Mouse (Mus musculus) hindbrain, embryonic 14.5 days (tissue): ENCODE measurements around the gene Cacna1b. TPM values are rescaled to one million over a fixed set of nuclear protein-coding genes. Genes with fewer than 3 reads are reported as not detected.

Experiments used
- ATAC-seq: fragments of 200-750 bp; cut with Nextera tagmentation; 2 replicates; pipeline ENCODE4 v1.8.0; 2017; ENCODE audit warnings: moderate number of reproducible peaks, mild to moderate bottlenecking, moderate TSS enrichment, moderate library complexity; ENCODE audit not compliant: low FRiP score
- DNase-seq: peaks from one replicate; pipeline ENCODE4 v3.0.0-alpha.2; 2015; ENCODE audit warnings: low spot score
- H3K27ac ChIP-seq: fragments of 300-500 bp; sonication (generic); 2 replicates; pipeline ENCODE4 v1.5.1; 2014; ENCODE audit warnings: mild to moderate bottlenecking, moderate library complexity
- H3K27me3 ChIP-seq: fragments of 300-500 bp; sonication (generic); 2 replicates; pipeline ENCODE4 v1.6.1; 2014; ENCODE audit warnings: mild to moderate bottlenecking, low read length, mixed read lengths; ENCODE audit not compliant: control insufficient read depth, insufficient read depth
- H3K36me3 ChIP-seq: fragments of 300-500 bp; sonication (generic); replicated peaks from 2 replicates; pipeline ENCODE4 v1.6.1; 2014; ENCODE audit not compliant: control insufficient read depth, insufficient read depth
- H3K4me1 ChIP-seq: fragments of 300-500 bp; sonication (generic); replicated peaks from 2 replicates; pipeline ENCODE4 v1.6.1; 2014; ENCODE audit warnings: antibody characterized with exemption, low read length, mixed read lengths; ENCODE audit not compliant: control insufficient read depth, insufficient read depth
- H3K4me2 ChIP-seq: fragments of 300-500 bp; sonication (generic); replicated peaks from 2 replicates; pipeline ENCODE4 v1.6.1; 2014; ENCODE audit warnings: mild to moderate bottlenecking, moderate library complexity
- H3K4me3 ChIP-seq: fragments of 300-500 bp; sonication (generic); replicated peaks from 2 replicates; pipeline ENCODE4 v1.5.1; 2014; ENCODE audit warnings: mild to moderate bottlenecking, low read length
- H3K9ac ChIP-seq: fragments of 300-500 bp; sonication (generic); 2 replicates; pipeline ENCODE4 v1.6.1; 2014
- H3K9me3 ChIP-seq: fragments of 300-500 bp; sonication (generic); 2 replicates; pipeline ENCODE4 v1.6.1; 2016; ENCODE audit warnings: low read length; ENCODE audit not compliant: control insufficient read depth
- WGBS: fragments of 180-500 bp; shearing (Covaris S2); extraction: QIAGEN DNeasy Blood & Tissue Kit; methylation state at CpG from one replicate; pipeline ENCODE4 v1.1.7; 2014; 5-methylcytosine and 5-hydroxymethylcytosine counted together
- polyA plus RNA-seq: library from polyadenylated mRNA; unstranded; fragments of >200 nt; fragmentation: Nextera tagmentation; extraction: Ambion mirVana; gene quantifications from 2 replicates; pipeline ENCODE4 v1.2.1, GENCODE M21; 2014

Gene Cacna1b
- polyA plus RNA-seq, 1 experiment from 2014 or later, result 17.9 TPM

GRCm38 (mm10) chr2:24702208-24702957 lies 60.6 kb downstream of the Cacna1b start:
- 90% methylated on average over 3 of the region's 3 CpGs for WGBS
- peaks cover 94% of the 10 kb centered on the region for H3K36me3 ChIP-seq
- no peak for ATAC-seq

GRCm38 (mm10) chr2:24697281-24697980 lies 65.5 kb downstream of the Cacna1b start:
- no peaks in the 10 kb centered on the region for H3K27me3 ChIP-seq
- peaks cover 87% of the 10 kb centered on the region for H3K36me3 ChIP-seq
- DNase-seq (no peak), ATAC-seq (no peak)
- H3K4me2 ChIP-seq, result no peak overlapping the region
- H3K9ac ChIP-seq, result no peak overlapping the region
- H3K4me1 ChIP-seq, result no peaks in the 10 kb centered on the region
- H3K27ac ChIP-seq, result no peak overlapping the region
- 91% methylated on average over 8 of the region's 8 CpGs for WGBS
- H3K4me3 ChIP-seq, result no peak overlapping the region
- no peaks in the 10 kb centered on the region for H3K9me3 ChIP-seq

More at GRCm38 (mm10) chr2:24702208-24702957, 60.6 kb downstream of the Cacna1b start:
- Histone ChIP-seq H3K9ac (no peak overlapping the region), H3K4me1 (no peaks in the 10 kb centered on the region), H3K4me3 (no peak overlapping the region), H3K9me3 (no peaks in the 10 kb centered on the region), H3K27me3 (no peaks in the 10 kb centered on the region), H3K4me2 (no peak overlapping the region), H3K27ac (no peak overlapping the region)
- no peak for DNase-seq

GRCm38 (mm10) chr2:24692371-24692770 lies 70.6 kb downstream of the Cacna1b start:
- H3K27me3 ChIP-seq, result no peaks in the 10 kb centered on the region
- peaks cover 80% of the 10 kb centered on the region for H3K36me3 ChIP-seq
- H3K4me2 ChIP-seq, result no peak overlapping the region
- no peak overlapping the region for H3K27ac ChIP-seq
- ATAC-seq (no peak), DNase-seq (no peak)
- 95% methylated on average over 2 of the region's 2 CpGs for WGBS
- no peak overlapping the region for H3K9ac ChIP-seq
- H3K9me3 ChIP-seq, result no peaks in the 10 kb centered on the region
- H3K4me3 ChIP-seq, result no peak overlapping the region
- H3K4me1 ChIP-seq, result no peaks in the 10 kb centered on the region

- Histone ChIP-seq H3K36me3 (peaks cover 82% of the 10 kb centered on the region), H3K9me3 (no peaks in the 10 kb centered on the region), H3K9ac (no peak overlapping the region), H3K27me3 (no peaks in the 10 kb centered on the region), H3K4me1 (no peaks in the 10 kb centered on the region), H3K4me3 (no peak overlapping the region), H3K4me2 (no peak overlapping the region), H3K27ac (no peak overlapping the region)
- WGBS, result 99% methylated on average over 2 of the region's 2 CpGs
- no peak for DNase-seq
- no peak for ATAC-seq
Measured at GRCm38 (mm10) chr2:24690356-24690755, 72.6 kb downstream of the Cacna1b start.

GRCm38 (mm10) chr2:24685347-24685746 lies 77.6 kb downstream of the Cacna1b start:
- H3K9me3 ChIP-seq, result no peaks in the 10 kb centered on the region
- no peak overlapping the region for H3K4me2 ChIP-seq
- peaks cover 83% of the 10 kb centered on the region for H3K36me3 ChIP-seq
- no peak overlapping the region for H3K27ac ChIP-seq
- WGBS, result 87% methylated on average over 5 of the region's 5 CpGs
- DNase-seq, result no peak
- no peak for ATAC-seq
- no peaks in the 10 kb centered on the region for H3K4me1 ChIP-seq
- no peak overlapping the region for H3K4me3 ChIP-seq
- no peak overlapping the region for H3K9ac ChIP-seq
- H3K27me3 ChIP-seq, result no peaks in the 10 kb centered on the region

- no peaks in the 10 kb centered on the region for H3K4me1 ChIP-seq
Measured at GRCm38 (mm10) chr2:24684796-24685195, 78.2 kb downstream of the Cacna1b start.

GRCm38 (mm10) chr2:24683266-24683665 lies 79.7 kb downstream of the Cacna1b start:
- H3K9me3 ChIP-seq, result no peaks in the 10 kb centered on the region
- H3K27me3 ChIP-seq, result no peaks in the 10 kb centered on the region
- no peak for DNase-seq
- no peak overlapping the region for H3K4me3 ChIP-seq
- no peak overlapping the region for H3K27ac ChIP-seq
- 89% methylated on average over 3 of the region's 3 CpGs for WGBS
- no peak for ATAC-seq
- H3K4me2 ChIP-seq, result no peak overlapping the region
- no peak overlapping the region for H3K9ac ChIP-seq
- 0 out of 2 replicates have a peak, but pooled peaks cover 5% of the 10 kb centered on the region for H3K4me1 ChIP-seq
- H3K36me3 ChIP-seq, result peaks cover 75% of the 10 kb centered on the region

More at GRCm38 (mm10) chr2:24684796-24685195, 78.2 kb downstream of the Cacna1b start:
- Histone ChIP-seq H3K4me3 (no peak overlapping the region), H3K27ac (no peak overlapping the region), H3K27me3 (no peaks in the 10 kb centered on the region), H3K36me3 (peaks cover 80% of the 10 kb centered on the region), H3K4me2 (no peak overlapping the region), H3K9ac (no peak overlapping the region), H3K9me3 (no peaks in the 10 kb centered on the region)
- ATAC-seq, result no peak
- DNase-seq, result no peak
- 94% methylated on average over 4 of the region's 4 CpGs for WGBS

GRCm38 (mm10) chr2:24680731-24681130 lies 82.2 kb downstream of the Cacna1b start:
- no peak overlapping the region for H3K27ac ChIP-seq
- 0 out of 2 replicates have a peak, but pooled peaks cover 5% of the 10 kb centered on the region for H3K4me1 ChIP-seq
- no peak overlapping the region for H3K9ac ChIP-seq
- H3K4me2 ChIP-seq, result no peak overlapping the region
- peaks cover 73% of the 10 kb centered on the region for H3K36me3 ChIP-seq
- H3K9me3 ChIP-seq, result no peaks in the 10 kb centered on the region
- H3K27me3 ChIP-seq, result no peaks in the 10 kb centered on the region
- DNase-seq, result no peak
- 91% methylated on average over 1 of the region's 1 CpGs for WGBS
- ATAC-seq, result no peak
- no peak overlapping the region for H3K4me3 ChIP-seq

- Histone ChIP-seq H3K9ac (no peak overlapping the region), H3K36me3 (peaks cover 69% of the 10 kb centered on the region), H3K4me2 (no peak overlapping the region), H3K27me3 (no peaks in the 10 kb centered on the region), H3K4me3 (no peak overlapping the region), H3K27ac (no peak overlapping the region), H3K4me1 (0 out of 2 replicates have a peak, but pooled peaks cover 5% of the 10 kb centered on the region), H3K9me3 (no peaks in the 10 kb centered on the region)
- 90% methylated on average over 2 of the region's 2 CpGs for WGBS
- ATAC-seq (no peak), DNase-seq (no peak)
Measured at GRCm38 (mm10) chr2:24680176-24680575, 82.8 kb downstream of the Cacna1b start.
